ENCODE assay signal across 8 mouse cellular contexts in the genomic region with DNA sequence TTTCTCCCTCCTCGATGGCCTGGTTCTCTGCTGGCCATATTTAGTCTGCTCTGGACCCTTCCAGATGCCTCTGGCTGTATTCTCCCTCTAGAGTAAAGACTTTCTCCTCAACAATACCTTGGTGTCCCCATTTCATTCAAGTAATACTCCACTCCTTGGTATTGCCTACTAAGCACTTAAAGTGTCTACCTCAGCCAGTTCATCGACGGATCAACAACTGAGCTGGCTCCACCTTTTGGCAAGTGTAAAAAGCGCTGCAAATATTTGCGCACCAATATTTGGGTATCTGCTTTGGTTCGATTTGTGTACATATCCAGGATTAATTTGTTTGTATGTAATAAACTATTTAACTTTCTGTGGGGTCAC. TPM values are rescaled to one million over a fixed set of nuclear protein-coding genes. Genes with fewer than 3 reads are reported as not detected.
DNase-seq lines count a peak whose midpoint lies in the region; ATAC-seq and TF ChIP-seq lines count a peak whose summit lies in the region.

No protein-coding gene starts in this region.

- ATAC-seq in inflammation-experienced regulatory T-cells, adult 6 months, result peak; percentile 62

- no peak for TF ChIP-seq POLR2A in liver, adult 2 months (IDR thresholded peaks at IDR 0.05; ENCODE audit: extremely low read depth, insufficient read depth, low read length)
- no peak for TF ChIP-seq POLR2A in myocyte (IDR thresholded peaks at IDR 0.05; ENCODE audit: insufficient read length, low read depth)

- no peak overlapping the region for H3ac ChIP-seq in myocyte (ENCODE audit: control insufficient read depth, insufficient read length)

- TF ChIP-seq CTCF in liver, adult 2 months (IDR thresholded peaks at IDR 0.05; ENCODE audit: low read depth, low read length), result no peak

- H3K4me2 ChIP-seq in myocyte (ENCODE audit: low read depth), result peak overlapping the region; percentile 58

- no peak overlapping the region for H3K9ac ChIP-seq in liver, adult 2 months (ENCODE audit: low read depth, low read length)

- 0 out of 2 replicates have a peak overlapping the region, but pooled peaks have one; percentile 64 for H3K4me3 ChIP-seq in liver, adult 2 months (ENCODE audit: insufficient read depth, low read depth, low read length)
- peak overlapping the region; percentile 59 for H3K4me3 ChIP-seq in brown adipose tissue, adult 24 weeks (ENCODE audit: insufficient read depth, low read depth, low read length)
- H3K4me3 ChIP-seq in myocyte, result no peak overlapping the region

- no peaks in the 10 kb centered on the region for H3K79me2 ChIP-seq in liver, adult 2 months (ENCODE audit: control insufficient read depth, insufficient read depth, low read length)
- no peaks in the 10 kb centered on the region for H3K79me2 ChIP-seq in myocyte (ENCODE audit: control insufficient read depth, insufficient read depth)

- no peak overlapping the region for H3K27ac ChIP-seq in liver, adult 2 months (replicated peaks; ENCODE audit: insufficient read depth, low read depth, low read length)
- H3K27ac ChIP-seq in brown adipose tissue, adult 24 weeks (replicated peaks; ENCODE audit: low read depth, low read length), result no peak overlapping the region

- no peaks in the 10 kb centered on the region for H3K4me1 ChIP-seq in liver, adult 2 months (ENCODE audit: control insufficient read depth, insufficient read depth, low read length)
- H3K4me1 ChIP-seq in brown adipose tissue, adult 24 weeks (ENCODE audit: control insufficient read depth, insufficient read depth, insufficient read length, low read length), result peaks cover 6% of the 10 kb centered on the region; the same call in 1 of the 2 replicates

- H3K36me3 ChIP-seq in liver, adult 2 months (ENCODE audit: control insufficient read depth, insufficient read depth, low read length), result no peaks in the 10 kb centered on the region
- no peaks in the 10 kb centered on the region for H3K36me3 ChIP-seq in myocyte (ENCODE audit: control insufficient read depth, insufficient read depth)

- WGBS in liver, adult 2 months, result 9% methylated on average over 6 of the region's 6 CpGs

- peaks cover 7% of the 10 kb centered on the region; the same call in 1 of the 2 replicates for H3K27me3 ChIP-seq in liver, adult 2 months (ENCODE audit: control insufficient read depth, insufficient read depth, low read length)
- no peaks in the 10 kb centered on the region for H3K27me3 ChIP-seq in myocyte (ENCODE audit: control insufficient read depth, insufficient read depth, insufficient read length)

- peak; percentile 72 for DNase-seq in liver, adult 2 months (ENCODE audit: extremely low read depth, low read depth, low spot score)
- no peak for DNase-seq in liver
- DNase-seq in frontal cortex, postnatal 25 days (ENCODE audit: low spot score in 2 of 2), result no peak
- DNase-seq in ovary, postnatal 10 days (ENCODE audit: low spot score), result no peak
- no peak for DNase-seq in embryo, embryonic 10 days (ENCODE audit: low spot score)

TF ChIP-seq in myocyte, 11 proteins besides CTCF, POLR2A, EP300 and RAD21:
- no peak for TF ChIP-seq MAX (IDR thresholded peaks at IDR 0.05; ENCODE audit: low read depth)
- no peak for TF ChIP-seq CEBPB (IDR thresholded peaks at IDR 0.05; ENCODE audit: insufficient read depth, poor library complexity, severe bottlenecking)
- TF ChIP-seq REST (IDR thresholded peaks at IDR 0.05; ENCODE audit: insufficient read depth, insufficient read length), result no peak
- TF ChIP-seq TCF12 (IDR thresholded peaks at IDR 0.05; ENCODE audit: insufficient read depth, poor library complexity, severe bottlenecking), result no peak
- TF ChIP-seq USF1 (IDR thresholded peaks at IDR 0.05; ENCODE audit: low read depth), result no peak
- no peak for TF ChIP-seq TCF3 (IDR thresholded peaks at IDR 0.05; ENCODE audit: insufficient read length, low read depth)
- TF ChIP-seq SRF (IDR thresholded peaks at IDR 0.05; ENCODE audit: control insufficient read depth, insufficient read length, low read depth), result no peak
- TF ChIP-seq POLR2AphosphoS2 (IDR thresholded peaks at IDR 0.05; ENCODE audit: insufficient read length, low read depth), result no peak
- TF ChIP-seq E2F4 (IDR thresholded peaks at IDR 0.05; ENCODE audit: insufficient read depth), result no peak
- no peak for TF ChIP-seq MYOD1 (IDR thresholded peaks at IDR 0.05; ENCODE audit: control insufficient read depth in 1 of 3, insufficient read length in 2 of 3, low read depth in 2 of 3)
- TF ChIP-seq MYOG (IDR thresholded peaks at IDR 0.05; ENCODE audit: control insufficient read depth in 1 of 3, insufficient read depth in 1 of 3, insufficient read length in 2 of 3, low read depth in 2 of 3), result no peak

RNA-seq across cellular contexts. Expression of a gene that starts 27.0 kb away (rescaled TPM):
- total RNA-seq in liver, adult 2 months (2014; rRNA removed), result 2.2 and 3.9 TPM in 2 replicates
- polyA plus RNA-seq in liver, adult 2 months (2012; rRNA removed), result 2.7 and 2.9 TPM in 2 replicates
- 247 and 253 TPM in 2 replicates for polyA plus RNA-seq in brown adipose tissue, adult 24 weeks (2012; ENCODE audit: insufficient read depth, insufficient read length, missing spikeins)
- polyA plus RNA-seq in inflammation-experienced regulatory T-cells, adult 6 months (2017; shearing (Covaris generic)), result 10 to 100 TPM; 24.8 to 27.3 (median 25.3) TPM
- 868 TPM for polyA plus RNA-seq in myocyte (2012; fragmentation: generic; extraction: Trizol)
